Mouse (Mus musculus) cerebellum, adult 2 months (tissue): ENCODE measurements around the gene Erp29. TPM values are rescaled to one million over a fixed set of nuclear protein-coding genes. Genes with fewer than 3 reads are reported as not detected.

Experiments used
- DNase-seq, 2 experiments: peaks; one replicate each; pipeline ENCODE4 v3.0.0; 2021
- H3K27ac ChIP-seq: fragments of 200-500 bp; 2 replicates; pipeline ENCODE4 v1.5.1; 2012; ENCODE audit warnings: low read length, control low read depth, inconsistent platforms; ENCODE audit not compliant: insufficient read depth
- H3K27me3 ChIP-seq: fragments of 200-500 bp; 2 replicates; pipeline ENCODE4 v1.6.1; 2012; ENCODE audit warnings: inconsistent platforms, mild to moderate bottlenecking, low read length, moderate library complexity; ENCODE audit not compliant: control insufficient read depth, insufficient read depth
- H3K4me1 ChIP-seq: fragments of 200-500 bp; 2 replicates; pipeline ENCODE4 v1.6.1; 2011; ENCODE audit warnings: low read length; ENCODE audit not compliant: control insufficient read depth, insufficient read depth
- H3K4me3 ChIP-seq: fragments of 200-500 bp; replicated peaks from 2 replicates; pipeline ENCODE3; 2011; ENCODE audit warnings: mild to moderate bottlenecking, low read depth, low read length, control low read depth; ENCODE audit not compliant: insufficient read depth
- CTCF ChIP-seq: fragments of 200-500 bp; IDR thresholded peaks from 2 replicates; pipeline ENCODE4 v1.5.1; 2011; ENCODE audit warnings: low read depth, mild to moderate bottlenecking, control low read depth, low read length, moderate library complexity, borderline replicate concordance; ENCODE audit not compliant: insufficient read depth
- POLR2A ChIP-seq: fragments of 200-500 bp; IDR thresholded peaks from 2 replicates; pipeline ENCODE4 v1.6.1; 2011; ENCODE audit warnings: low read length, control low read depth, borderline replicate concordance; ENCODE audit not compliant: insufficient read depth
- WGBS: fragments of 180-500 bp; shearing (Covaris S2); methylation state at CpG from one replicate; pipeline ENCODE4 v1.1.7; 2018; 5-methylcytosine and 5-hydroxymethylcytosine counted together
- polyA plus RNA-seq: library from polyadenylated mRNA; depleted of rRNA; stranded (reverse); fragments of >200 nt; gene quantifications from 2 replicates; pipeline ENCODE4 v1.2.3, GENCODE M21; 2012

Gene Erp29
- polyA plus RNA-seq, 1 experiment: 145 TPM

- no peaks in the 10 kb centered on the region for H3K27me3 ChIP-seq
- TF ChIP-seq POLR2A: no peak
- TF ChIP-seq CTCF: no peak
- H3K4me3 ChIP-seq: no peak overlapping the region
- DNase-seq: no peak
- no peak overlapping the region for H3K27ac ChIP-seq
- no peaks in the 10 kb centered on the region for H3K4me1 ChIP-seq
- 54% methylated on average over 3 of the region's 3 CpGs for WGBS
Observed at GRCm38 (mm10) chr5:121469566-121469965, 17.3 kb upstream of the Erp29 start.

- H3K4me3 ChIP-seq: no peak overlapping the region
- no peaks in the 10 kb centered on the region for H3K4me1 ChIP-seq
- H3K27me3 ChIP-seq: no peaks in the 10 kb centered on the region
- TF ChIP-seq CTCF (no peak), POLR2A (no peak)
- no peak for DNase-seq
- H3K27ac ChIP-seq: no peak overlapping the region
- 75% methylated on average over 5 of the region's 5 CpGs for WGBS
Observed at GRCm38 (mm10) chr5:121463601-121464250, 11.4 kb upstream of the Erp29 start.

- 72% methylated on average over 5 of the region's 5 CpGs for WGBS
Observed at GRCm38 (mm10) chr5:121462967-121463366, 10.7 kb upstream of the Erp29 start.

GRCm38 (mm10) chr5:121462171-121462502 lies 9.8 kb upstream of the Erp29 start:
- WGBS: 31% methylated on average over 1 of the region's 1 CpGs
- TF ChIP-seq CTCF (no peak), POLR2A (no peak)
- H3K27ac ChIP-seq: no peak overlapping the region
- no peak overlapping the region for H3K4me3 ChIP-seq
- no peaks in the 10 kb centered on the region for H3K4me1 ChIP-seq
- H3K27me3 ChIP-seq: no peaks in the 10 kb centered on the region
- no peak for DNase-seq

More at GRCm38 (mm10) chr5:121462967-121463366, 10.7 kb upstream of the Erp29 start:
- Histone ChIP-seq H3K4me3 (no peak overlapping the region), H3K4me1 (no peaks in the 10 kb centered on the region), H3K27ac (no peak overlapping the region), H3K27me3 (no peaks in the 10 kb centered on the region)
- TF ChIP-seq CTCF: no peak
- no peak for TF ChIP-seq POLR2A
- no peak for DNase-seq

GRCm38 (mm10) chr5:121461339-121462170 lies 9.2 kb upstream of the Erp29 start:
- Histone ChIP-seq H3K27ac (no peak overlapping the region), H3K4me1 (no peaks in the 10 kb centered on the region), H3K4me3 (no peak overlapping the region), H3K27me3 (no peaks in the 10 kb centered on the region)
- WGBS: 65% methylated on average over 4 of the region's 4 CpGs
- TF ChIP-seq CTCF (no peak), POLR2A (no peak)
- DNase-seq: no peak

- TF ChIP-seq CTCF (no peak), POLR2A (no peak)
Observed at GRCm38 (mm10) chr5:121455510-121456265, 3.4 kb upstream of the Erp29 start.

GRCm38 (mm10) chr5:121454503-121454782 lies 2.1 kb upstream of the Erp29 start:
- TF ChIP-seq CTCF (no peak), POLR2A (no peak)

More at GRCm38 (mm10) chr5:121455510-121456265, 3.4 kb upstream of the Erp29 start:
- Histone ChIP-seq H3K27me3 (no peaks in the 10 kb centered on the region), H3K4me3 (no peak overlapping the region), H3K4me1 (peaks cover 4% of the 10 kb centered on the region; the same call in 1 of the 2 replicates), H3K27ac (no peak overlapping the region)
- DNase-seq: no peak
- 71% methylated on average over 9 of the region's 9 CpGs for WGBS

More at GRCm38 (mm10) chr5:121454503-121454782, 2.1 kb upstream of the Erp29 start:
- H3K4me3 ChIP-seq: no peak overlapping the region
- no peak overlapping the region for H3K27ac ChIP-seq
- peaks cover 4% of the 10 kb centered on the region; the same call in 1 of the 2 replicates for H3K4me1 ChIP-seq
- WGBS: 97% methylated on average over 3 of the region's 3 CpGs
- no peak for DNase-seq
- no peaks in the 10 kb centered on the region for H3K27me3 ChIP-seq
